Mouse (Mus musculus): Measurements from ENCODE around the gene Pvr. TPM values are rescaled to one million over a fixed set of nuclear protein-coding genes. Genes with fewer than 3 reads are reported as not detected.

The Pvr gene
- polyA plus RNA-seq, 1 experiment from 2014 or later: 9.3 TPM

DNA sequence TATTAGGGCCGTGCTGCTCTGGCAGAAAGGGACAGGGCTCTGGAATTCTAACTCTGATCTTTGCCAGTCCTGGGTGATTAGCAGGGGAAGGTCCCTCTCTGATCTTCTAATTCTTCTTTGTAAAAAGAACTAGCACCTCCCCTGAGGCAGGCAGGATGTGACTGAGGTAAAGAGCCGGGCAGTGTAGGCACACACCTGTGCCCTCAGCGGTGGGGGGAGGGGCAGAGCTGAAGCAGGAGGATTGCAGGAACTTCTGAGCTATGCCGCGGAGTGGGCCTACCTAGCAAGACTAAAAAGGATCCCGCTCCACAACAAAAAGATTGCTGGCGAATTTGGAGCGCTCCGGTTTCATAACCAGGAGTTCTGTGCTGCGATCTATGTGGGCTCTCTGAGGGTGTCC is 29.0 kb upstream of the Pvr start:
- H3K4me1 ChIP-seq: 0 out of 2 replicates have a peak, but pooled peaks cover 4% of the 10 kb centered on the region
- no peak overlapping the region for H3K9ac ChIP-seq
- no peaks in the 10 kb centered on the region for H3K36me3 ChIP-seq
- H3K9me3 ChIP-seq: no peaks in the 10 kb centered on the region
- no peak overlapping the region for H3K4me3 ChIP-seq
- ATAC-seq (ENCODE audit: insufficient number of reproducible peaks, insufficient read depth, low FRiP score, low TSS enrichment): no peak
- no peak overlapping the region for H3K4me2 ChIP-seq (replicated peaks)
- no peaks in the 10 kb centered on the region for H3K27me3 ChIP-seq
- WGBS: 54% methylated on average over 10 of the region's 10 CpGs
- no peak overlapping the region for H3K27ac ChIP-seq

DNA sequence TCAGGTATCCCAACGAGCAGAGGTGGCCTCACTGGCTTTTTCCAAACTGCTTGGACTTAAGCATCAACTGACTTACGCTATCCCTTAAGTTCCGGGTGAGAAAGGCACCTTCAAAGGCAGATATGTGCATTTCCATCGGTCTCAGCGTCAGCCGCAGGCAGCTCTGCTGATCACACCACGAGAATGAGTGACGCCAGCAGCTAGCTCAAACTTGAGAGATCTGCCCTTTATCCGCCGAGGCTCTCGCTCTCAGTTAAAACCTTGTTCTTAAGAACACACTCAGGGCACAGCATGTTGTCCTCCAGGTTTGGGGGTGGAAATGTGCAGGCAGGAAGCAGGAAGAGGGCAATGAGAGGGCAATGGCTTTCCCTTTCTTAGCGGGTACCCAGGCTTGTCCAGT is 28.0 kb upstream of the Pvr start:
- H3K4me3 ChIP-seq: no peak overlapping the region
- H3K4me1 ChIP-seq: 0 out of 2 replicates have a peak, but pooled peaks cover 4% of the 10 kb centered on the region
- H3K27me3 ChIP-seq: no peaks in the 10 kb centered on the region
- H3K27ac ChIP-seq: no peak overlapping the region
- ATAC-seq (ENCODE audit: insufficient number of reproducible peaks, insufficient read depth, low FRiP score, low TSS enrichment): no peak
- 76% methylated on average over 12 of the region's 12 CpGs for WGBS
- H3K36me3 ChIP-seq: no peaks in the 10 kb centered on the region
- H3K4me2 ChIP-seq (replicated peaks): no peak overlapping the region
- no peaks in the 10 kb centered on the region for H3K9me3 ChIP-seq
- no peak overlapping the region for H3K9ac ChIP-seq

DNA sequence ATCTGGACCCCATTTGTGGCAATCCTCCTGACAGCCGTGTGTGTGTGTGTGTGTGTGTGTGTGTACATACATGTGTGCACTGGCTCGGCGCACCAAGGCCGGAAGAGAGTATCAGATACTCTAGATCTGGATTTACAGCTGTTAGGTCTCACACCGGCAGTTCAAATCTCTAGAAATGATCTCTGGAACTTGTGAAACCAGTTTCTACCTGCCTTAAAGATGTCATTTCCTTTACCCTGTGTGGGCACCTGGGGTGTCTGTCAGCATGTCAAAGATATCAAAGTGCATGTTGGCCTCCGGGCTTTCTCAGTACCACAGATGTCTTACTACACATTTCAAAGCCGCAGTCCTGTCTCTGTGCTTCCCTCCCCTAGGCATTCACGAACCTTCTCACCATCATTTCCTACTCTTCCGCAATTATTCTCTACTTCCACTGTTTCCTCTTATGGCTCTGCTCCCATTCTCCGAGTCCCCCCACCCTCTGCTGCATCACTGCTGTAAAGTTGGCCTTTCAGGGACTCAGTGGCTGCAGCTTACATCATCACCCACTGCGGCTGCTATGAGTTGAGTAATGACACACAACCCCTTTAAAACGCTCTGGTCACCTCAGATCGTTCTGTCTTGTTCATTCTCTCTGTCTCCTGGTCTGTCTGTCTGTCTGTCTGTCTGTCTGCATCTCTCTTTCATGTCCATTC is 25.0 kb upstream of the Pvr start:
- no peak overlapping the region for H3K9ac ChIP-seq
- WGBS: 82% methylated on average over 13 of the region's 13 CpGs

DNA sequence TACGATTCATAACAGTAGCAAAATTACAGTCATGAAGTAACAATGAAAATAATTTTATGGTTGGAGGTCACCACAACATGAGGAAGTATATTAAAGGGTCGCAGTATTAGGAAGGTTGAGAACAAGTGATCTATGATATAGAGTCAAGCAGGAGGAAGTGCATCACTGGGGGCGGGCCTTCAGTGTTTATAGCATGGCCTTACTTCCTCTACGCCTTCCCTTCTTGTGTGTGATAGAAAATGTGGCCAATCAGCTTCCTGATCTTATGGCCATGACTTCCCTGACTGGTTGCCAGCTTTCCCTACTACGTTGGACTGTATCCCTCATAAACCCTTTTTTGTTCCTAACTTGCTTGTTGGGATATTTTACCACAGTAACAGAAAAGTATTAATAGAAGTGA is 24.2 kb upstream of the Pvr start:
- no peaks in the 10 kb centered on the region for H3K36me3 ChIP-seq
- ATAC-seq (ENCODE audit: insufficient number of reproducible peaks, insufficient read depth, low FRiP score, low TSS enrichment): no peak
- H3K27ac ChIP-seq: no peak overlapping the region
- no peak overlapping the region for H3K4me3 ChIP-seq
- WGBS: 87% methylated on average over 5 of the region's 5 CpGs
- no peak overlapping the region for H3K4me2 ChIP-seq (replicated peaks)
- H3K9me3 ChIP-seq: no peaks in the 10 kb centered on the region
- no peaks in the 10 kb centered on the region for H3K27me3 ChIP-seq
- no peaks in the 10 kb centered on the region for H3K4me1 ChIP-seq
- H3K9ac ChIP-seq: no peak overlapping the region

More for the DNA sequence above, 25.0 kb upstream of the Pvr start:
- Histone ChIP-seq H3K36me3 (no peaks in the 10 kb centered on the region), H3K4me3 (no peak overlapping the region), H3K27ac (no peak overlapping the region), H3K9me3 (no peaks in the 10 kb centered on the region), H3K4me2 (replicated peaks) (no peak overlapping the region), H3K27me3 (no peaks in the 10 kb centered on the region), H3K4me1 (0 out of 2 replicates have a peak, but pooled peaks cover 4% of the 10 kb centered on the region)
- no peak for ATAC-seq (ENCODE audit: insufficient number of reproducible peaks, insufficient read depth, low FRiP score, low TSS enrichment)

DNA sequence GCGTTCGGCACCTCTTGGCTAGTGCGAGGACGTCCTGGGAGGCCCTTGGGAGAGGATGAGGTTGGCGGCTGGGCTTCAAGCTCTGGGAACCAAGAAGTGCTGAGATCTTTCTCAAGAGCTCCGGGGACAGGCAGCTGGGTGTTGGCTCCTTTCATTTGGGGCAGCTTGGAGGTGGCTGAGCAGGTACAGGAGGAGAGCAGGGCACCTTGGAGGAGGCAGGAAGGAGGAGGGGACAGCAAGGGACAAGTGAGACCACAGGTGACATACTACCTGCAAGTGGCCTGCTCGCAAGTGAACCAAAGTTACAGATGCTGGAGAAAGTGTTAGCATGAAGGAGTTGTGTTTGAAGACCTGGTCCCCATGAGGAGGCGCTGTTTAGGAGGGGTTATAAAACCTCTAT is 23.7 kb upstream of the Pvr start:
- H3K27ac ChIP-seq: no peak overlapping the region
- WGBS: 92% methylated on average over 8 of the region's 8 CpGs
- no peaks in the 10 kb centered on the region for H3K27me3 ChIP-seq
- no peak overlapping the region for H3K4me2 ChIP-seq (replicated peaks)
- H3K9ac ChIP-seq: no peak overlapping the region
- ATAC-seq (ENCODE audit: insufficient number of reproducible peaks, insufficient read depth, low FRiP score, low TSS enrichment): no peak
- H3K4me1 ChIP-seq: no peaks in the 10 kb centered on the region
- H3K4me3 ChIP-seq: no peak overlapping the region
- no peaks in the 10 kb centered on the region for H3K9me3 ChIP-seq
- no peaks in the 10 kb centered on the region for H3K36me3 ChIP-seq

DNA sequence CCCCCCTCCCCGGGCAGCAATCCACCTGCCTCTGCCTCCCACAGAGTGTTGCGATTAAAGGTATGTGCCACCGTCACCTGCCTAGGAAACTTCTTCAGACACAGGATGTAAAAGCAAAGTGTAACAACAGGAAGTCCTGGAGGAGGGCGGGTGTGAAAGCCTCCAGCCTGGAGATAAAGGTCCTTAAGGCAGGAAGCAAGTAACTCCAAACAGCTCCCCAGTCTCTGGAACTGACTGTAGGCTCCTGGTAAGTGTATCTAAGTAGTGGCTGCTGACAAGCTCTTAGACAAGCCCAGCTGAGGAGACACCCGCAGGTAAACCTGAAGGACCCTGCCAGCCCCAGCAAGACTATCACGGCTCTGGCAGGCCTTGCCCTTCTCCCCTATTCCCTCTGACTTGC is 19.3 kb upstream of the Pvr start:
- no peaks in the 10 kb centered on the region for H3K36me3 ChIP-seq
- H3K4me3 ChIP-seq: no peak overlapping the region
- WGBS: 34% methylated on average over 5 of the region's 6 CpGs
- H3K9ac ChIP-seq: no peak overlapping the region
- no peaks in the 10 kb centered on the region for H3K27me3 ChIP-seq
- H3K4me2 ChIP-seq (replicated peaks): no peak overlapping the region
- no peak overlapping the region for H3K27ac ChIP-seq
- no peak for ATAC-seq (ENCODE audit: insufficient number of reproducible peaks, insufficient read depth, low FRiP score, low TSS enrichment)
- H3K9me3 ChIP-seq: no peaks in the 10 kb centered on the region
- no peaks in the 10 kb centered on the region for H3K4me1 ChIP-seq

DNA sequence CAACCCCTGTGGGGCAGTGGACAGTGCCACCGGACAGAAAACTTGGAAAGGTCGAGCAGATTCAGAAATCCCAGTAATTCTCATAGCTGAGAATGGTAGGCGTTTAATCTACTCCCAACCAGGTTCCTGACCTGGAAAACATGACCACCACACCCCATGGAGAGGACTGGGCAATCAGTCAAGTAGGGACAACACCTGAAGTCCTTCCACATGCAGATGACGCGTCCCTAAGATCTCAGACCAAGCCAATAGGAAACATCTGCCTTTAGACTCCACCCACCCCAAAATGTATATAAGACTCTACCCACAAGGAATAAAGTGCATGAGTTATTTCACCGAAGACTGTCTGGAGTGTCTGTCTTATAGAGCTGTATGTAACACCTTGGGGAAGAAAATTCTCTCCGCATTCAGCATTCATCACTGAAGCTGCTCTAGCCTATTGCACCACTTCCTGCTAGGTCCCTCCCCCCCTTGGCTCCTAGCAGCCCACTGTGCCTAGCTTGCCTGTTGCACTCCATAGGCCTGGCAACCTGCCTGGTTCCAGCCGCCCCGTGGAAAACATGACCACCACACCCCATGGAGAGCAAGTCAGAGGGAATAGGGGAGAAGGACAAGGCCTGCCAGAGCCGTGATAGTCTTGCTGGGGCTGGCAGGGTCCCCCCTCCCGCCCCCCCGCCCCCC is 18.7 kb upstream of the Pvr start:
- WGBS: 56% methylated on average over 11 of the region's 12 CpGs
- Histone ChIP-seq H3K9me3 (no peaks in the 10 kb centered on the region), H3K27me3 (no peaks in the 10 kb centered on the region), H3K4me1 (no peaks in the 10 kb centered on the region), H3K4me2 (replicated peaks) (no peak overlapping the region), H3K36me3 (no peaks in the 10 kb centered on the region), H3K27ac (no peak overlapping the region), H3K9ac (no peak overlapping the region), H3K4me3 (no peak overlapping the region)
- ATAC-seq (ENCODE audit: insufficient number of reproducible peaks, insufficient read depth, low FRiP score, low TSS enrichment): no peak

DNA sequence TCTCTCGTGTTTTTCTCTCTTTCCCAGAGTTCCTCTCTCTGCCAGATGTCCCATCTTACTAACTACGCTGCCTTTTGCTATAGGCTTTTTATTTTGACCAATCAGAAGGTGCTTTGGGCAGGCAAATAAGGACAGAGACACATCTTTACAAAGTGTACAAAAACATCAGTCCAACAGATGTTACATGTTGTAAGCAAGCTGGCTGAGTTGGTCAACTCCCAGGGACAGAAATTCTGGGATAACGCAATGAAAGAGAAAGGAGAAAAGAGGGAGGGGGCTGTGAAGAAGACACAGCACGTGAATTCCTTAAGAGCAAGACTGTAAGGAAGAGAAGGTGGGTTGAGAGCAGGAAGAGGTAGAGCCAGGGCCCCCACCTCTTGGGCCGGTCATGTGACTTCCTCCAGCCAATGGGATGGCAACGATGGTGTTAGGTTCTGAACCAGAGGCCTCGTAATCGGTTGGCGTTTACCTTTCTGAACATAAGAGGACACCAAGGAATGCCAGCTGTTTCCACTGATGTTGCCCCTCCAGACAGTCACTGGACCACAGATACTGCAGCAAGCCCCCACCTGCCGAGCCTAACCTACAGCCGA is 16.4 kb upstream of the Pvr start:
- Histone ChIP-seq H3K27ac (no peak overlapping the region), H3K4me1 (peaks cover 4% of the 10 kb centered on the region; the same call in 1 of the 2 replicates), H3K4me2 (replicated peaks) (no peak overlapping the region), H3K9me3 (no peaks in the 10 kb centered on the region), H3K4me3 (no peak overlapping the region), H3K27me3 (0 out of 2 replicates have a peak, but pooled peaks cover 6% of the 10 kb centered on the region), H3K9ac (no peak overlapping the region), H3K36me3 (no peaks in the 10 kb centered on the region)
- WGBS: 81% methylated on average over 11 of the region's 11 CpGs
- no peak for ATAC-seq (ENCODE audit: insufficient number of reproducible peaks, insufficient read depth, low FRiP score, low TSS enrichment)

DNA sequence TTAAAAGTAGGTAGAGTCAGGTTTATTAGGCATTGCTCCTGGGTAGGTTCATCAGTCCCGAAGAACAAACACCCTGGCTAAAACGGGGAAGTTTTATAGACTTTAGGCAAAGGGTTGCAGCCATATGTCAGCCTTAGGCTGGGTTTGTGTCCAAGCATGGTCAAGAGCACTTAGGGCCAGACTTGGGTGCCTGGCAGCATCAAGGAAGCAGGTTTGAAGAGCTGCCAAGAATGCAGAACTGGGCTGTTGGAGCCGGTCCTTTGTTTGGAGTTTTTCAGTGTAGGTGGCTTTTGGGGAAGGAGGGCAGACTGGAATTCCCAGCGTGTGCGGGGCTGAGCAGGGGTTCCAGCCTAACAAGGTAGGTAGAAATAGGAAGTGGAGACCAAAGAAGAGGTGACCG is 15.0 kb upstream of the Pvr start:
- H3K9me3 ChIP-seq: no peaks in the 10 kb centered on the region
- no peak overlapping the region for H3K4me3 ChIP-seq
- 81% methylated on average over 6 of the region's 6 CpGs for WGBS
- H3K9ac ChIP-seq: no peak overlapping the region
- H3K27ac ChIP-seq: no peak overlapping the region
- no peaks in the 10 kb centered on the region for H3K36me3 ChIP-seq
- no peak for ATAC-seq (ENCODE audit: insufficient number of reproducible peaks, insufficient read depth, low FRiP score, low TSS enrichment)
- H3K4me2 ChIP-seq (replicated peaks): no peak overlapping the region
- peaks cover 14% of the 10 kb centered on the region; the same call in 1 of the 2 replicates for H3K27me3 ChIP-seq
- H3K4me1 ChIP-seq: peaks cover 4% of the 10 kb centered on the region; the same call in 1 of the 2 replicates

DNA sequence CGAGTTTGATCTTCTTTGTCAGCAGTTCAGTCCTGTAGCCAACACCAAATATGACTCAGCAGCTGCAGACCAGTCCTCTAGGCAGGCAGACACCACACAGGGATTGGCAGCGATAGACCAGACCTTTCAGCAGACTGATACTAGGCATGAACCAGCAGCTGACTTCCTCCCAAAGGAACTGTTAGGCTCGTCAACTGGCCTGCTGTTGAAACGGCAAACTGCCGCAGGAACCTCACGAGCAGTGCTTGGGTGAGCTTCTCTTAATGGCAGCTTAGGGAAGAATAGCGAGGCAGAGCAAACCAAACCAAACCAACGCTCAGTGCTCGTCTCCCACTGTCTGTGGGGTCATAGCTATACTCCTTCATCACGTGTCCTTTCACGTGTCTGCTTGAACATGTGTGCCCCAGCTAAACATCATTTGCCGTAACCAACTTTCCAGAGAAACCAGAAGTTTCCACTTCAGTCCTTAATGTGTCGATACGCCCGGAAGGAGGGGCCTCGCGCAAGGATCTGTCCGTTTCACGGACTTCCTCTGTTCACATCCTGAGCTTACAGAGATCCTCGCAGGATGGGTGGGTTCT is 14.3 kb upstream of the Pvr start:
- Histone ChIP-seq H3K4me3 (no peak overlapping the region), H3K27me3 (peaks cover 14% of the 10 kb centered on the region; the same call in 1 of the 2 replicates), H3K27ac (no peak overlapping the region), H3K36me3 (no peaks in the 10 kb centered on the region), H3K9ac (no peak overlapping the region), H3K4me1 (peaks cover 4% of the 10 kb centered on the region; the same call in 1 of the 2 replicates), H3K9me3 (no peaks in the 10 kb centered on the region), H3K4me2 (replicated peaks) (no peak overlapping the region)
- 79% methylated on average over 20 of the region's 20 CpGs for WGBS
- no peak for ATAC-seq (ENCODE audit: insufficient number of reproducible peaks, insufficient read depth, low FRiP score, low TSS enrichment)

DNA sequence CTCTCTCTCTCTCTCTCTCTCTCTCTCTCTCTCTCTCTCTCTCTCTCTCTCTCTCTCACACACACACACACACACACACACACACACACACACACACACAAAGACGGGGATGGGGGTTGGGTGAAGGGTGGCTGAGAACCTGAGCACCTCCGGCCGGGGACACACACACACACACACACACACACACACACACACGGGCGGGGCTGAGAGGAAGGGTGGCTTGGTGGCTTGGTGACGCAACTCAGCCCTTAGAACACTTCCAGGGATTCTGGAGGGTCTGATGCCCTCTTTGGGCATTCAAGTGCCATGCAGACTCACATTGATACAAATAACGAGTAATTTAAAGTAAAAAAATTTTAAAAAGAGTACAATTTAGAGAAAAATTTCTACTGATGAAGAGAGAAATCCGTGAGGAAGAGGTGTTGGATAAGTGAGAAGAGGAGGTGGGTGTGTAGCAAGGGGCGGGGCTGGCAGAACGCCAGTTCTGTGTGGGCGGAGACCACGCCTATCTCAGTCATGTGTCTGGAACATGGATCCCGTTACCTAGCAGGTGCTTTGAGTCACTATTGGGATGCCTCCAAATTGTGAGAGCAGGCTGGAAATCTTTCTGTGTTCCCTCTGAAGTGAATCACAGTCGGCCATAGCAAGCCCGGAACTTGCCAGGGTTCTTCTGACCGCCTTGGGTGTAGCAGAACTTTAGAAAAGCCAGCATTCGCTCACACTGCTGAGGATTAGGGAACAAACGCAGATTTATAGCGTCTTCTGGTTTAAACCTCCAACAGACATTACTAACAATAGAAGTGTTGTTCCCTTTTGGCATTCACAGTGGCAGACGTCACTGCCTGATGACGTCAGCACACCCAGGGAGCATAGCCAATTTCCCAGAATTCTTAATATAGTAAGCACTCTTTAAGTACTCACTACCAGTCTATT is 12.2 kb upstream of the Pvr start:
- H3K9ac ChIP-seq: no peak overlapping the region
- H3K27me3 ChIP-seq: peaks cover 14% of the 10 kb centered on the region; the same call in 1 of the 2 replicates
- H3K9me3 ChIP-seq: no peaks in the 10 kb centered on the region
- H3K27ac ChIP-seq: no peak overlapping the region
- ATAC-seq (ENCODE audit: insufficient number of reproducible peaks, insufficient read depth, low FRiP score, low TSS enrichment): no peak; the same call in 1 of the 2 replicates
- peak overlapping the region; percentile 21; the same call in 1 of the 2 replicates for H3K4me2 ChIP-seq (replicated peaks)
- peaks cover 4% of the 10 kb centered on the region; the same call in 1 of the 2 replicates for H3K4me1 ChIP-seq
- WGBS: 24% methylated on average over 21 of the region's 21 CpGs
- no peak overlapping the region for H3K4me3 ChIP-seq
- no peaks in the 10 kb centered on the region for H3K36me3 ChIP-seq

Data from embryonic facial prominence, embryonic 12.5 days (tissue).